Mouse (Mus musculus) limb, embryonic 11.5 days (tissue): ENCODE data around the gene Nbea. TPM values are rescaled to one million over a fixed set of nuclear protein-coding genes. Genes with fewer than 3 reads are reported as not detected.

ENCODE experiments used
- ATAC-seq: fragments of 200-750 bp; cut with Nextera tagmentation; 2 replicates; pipeline ENCODE4 v1.8.0; 2017; ENCODE audit warnings: low read depth; ENCODE audit not compliant: insufficient number of reproducible peaks, low FRiP score, low TSS enrichment
- DNase-seq: peaks from one replicate; pipeline ENCODE4 v3.0.0-alpha.2; 2015; ENCODE audit warnings: low spot score
- H3K27ac ChIP-seq: fragments of 300-500 bp; sonication (generic); replicated peaks from 2 replicates; pipeline ENCODE4 v1.5.1; 2014; ENCODE audit warnings: low read depth, mild to moderate bottlenecking, low read length
- H3K27me3 ChIP-seq: fragments of 300-500 bp; sonication (generic); 2 replicates; pipeline ENCODE4 v1.6.1; 2014; ENCODE audit warnings: mild to moderate bottlenecking, low read length, mixed read lengths; ENCODE audit not compliant: control insufficient read depth, insufficient read depth
- H3K36me3 ChIP-seq: fragments of 300-500 bp; sonication (generic); 2 replicates; pipeline ENCODE4 v1.6.1; 2014; ENCODE audit warnings: mild to moderate bottlenecking, low read length, moderate library complexity, mixed read lengths; ENCODE audit not compliant: control insufficient read depth, insufficient read depth
- H3K4me1 ChIP-seq: fragments of 300-500 bp; sonication (generic); 2 replicates; pipeline ENCODE4 v1.6.1; 2014; ENCODE audit warnings: low read length, mixed read lengths; ENCODE audit not compliant: control insufficient read depth, insufficient read depth
- H3K4me2 ChIP-seq: fragments of 300-500 bp; sonication (generic); 2 replicates; pipeline ENCODE4 v1.6.1; 2014; ENCODE audit warnings: low read depth, mild to moderate bottlenecking, moderate library complexity; ENCODE audit not compliant: severe bottlenecking
- H3K4me3 ChIP-seq: fragments of 300-500 bp; sonication (generic); 2 replicates; pipeline ENCODE4 v1.5.1; 2014; ENCODE audit warnings: low read depth, low read length
- H3K9ac ChIP-seq: fragments of 300-500 bp; sonication (generic); 2 replicates; pipeline ENCODE4 v1.6.1; 2014; ENCODE audit warnings: mild to moderate bottlenecking, low read length
- H3K9me3 ChIP-seq: fragments of 300-500 bp; sonication (generic); 2 replicates; pipeline ENCODE4 v1.6.1; 2016; ENCODE audit warnings: low read length; ENCODE audit not compliant: control insufficient read depth
- WGBS: fragments of 180-500 bp; shearing (Covaris S2); extraction: QIAGEN DNeasy Blood & Tissue Kit; methylation state at CpG from one replicate; pipeline ENCODE4 v1.1.7; 2014; 5-methylcytosine and 5-hydroxymethylcytosine counted together
- polyA plus RNA-seq: library from polyadenylated mRNA; unstranded; fragments of >200 nt; fragmentation: Nextera tagmentation; extraction: Ambion mirVana; gene quantifications from 2 replicates; pipeline ENCODE4 v1.2.1, GENCODE M21; 2014

Nbea gene
- polyA plus RNA-seq, 1 experiment from 2014 or later = 22.2 TPM

GRCm38 (mm10) chr3:55909290-55909689 lies 274.2 kb downstream of the Nbea start:
- no peak overlapping the region for H3K4me3 ChIP-seq
- DNase-seq (no peak), ATAC-seq (no peak)
- no peaks in the 10 kb centered on the region for H3K9me3 ChIP-seq
- no peak overlapping the region for H3K9ac ChIP-seq
- no peaks in the 10 kb centered on the region for H3K27me3 ChIP-seq
- no peaks in the 10 kb centered on the region for H3K4me1 ChIP-seq
- H3K36me3 ChIP-seq = no peaks in the 10 kb centered on the region
- no peak overlapping the region for H3K27ac ChIP-seq
- H3K4me2 ChIP-seq = no peak overlapping the region
- WGBS = 85% methylated on average over 1 of the region's 1 CpGs

- DNase-seq (no peak), ATAC-seq (no peak)
- Histone ChIP-seq H3K27me3 (no peaks in the 10 kb centered on the region), H3K9ac (no peak overlapping the region), H3K36me3 (no peaks in the 10 kb centered on the region), H3K4me3 (no peak overlapping the region), H3K27ac (no peak overlapping the region), H3K4me1 (peaks cover 4% of the 10 kb centered on the region; the same call in 1 of the 2 replicates), H3K4me2 (no peak overlapping the region), H3K9me3 (no peaks in the 10 kb centered on the region)
- WGBS = 91% methylated on average over 5 of the region's 5 CpGs
These were observed 292.9 kb downstream of the Nbea start for GRCm38 (mm10) chr3:55890574-55890973.

- no peak overlapping the region for H3K9ac ChIP-seq
- H3K27ac ChIP-seq = no peak overlapping the region
- H3K9me3 ChIP-seq = no peaks in the 10 kb centered on the region
- H3K27me3 ChIP-seq = no peaks in the 10 kb centered on the region
- DNase-seq (no peak), ATAC-seq (no peak)
- no peak overlapping the region for H3K4me2 ChIP-seq
- peaks cover 4% of the 10 kb centered on the region; the same call in 1 of the 2 replicates for H3K4me1 ChIP-seq
- H3K36me3 ChIP-seq = no peaks in the 10 kb centered on the region
- WGBS = 33% methylated on average over 4 of the region's 4 CpGs
- no peak overlapping the region for H3K4me3 ChIP-seq
These were observed 294.3 kb downstream of the Nbea start for GRCm38 (mm10) chr3:55889227-55889626.

- H3K4me1 ChIP-seq = peaks cover 4% of the 10 kb centered on the region; the same call in 1 of the 2 replicates
- DNase-seq = no peak
- no peak overlapping the region for H3K4me3 ChIP-seq
- no peak overlapping the region for H3K27ac ChIP-seq
- H3K36me3 ChIP-seq = no peaks in the 10 kb centered on the region
- WGBS = 37% methylated on average over 2 of the region's 2 CpGs
- H3K27me3 ChIP-seq = no peaks in the 10 kb centered on the region
- ATAC-seq = no peak
- H3K9me3 ChIP-seq = no peaks in the 10 kb centered on the region
- no peak overlapping the region for H3K4me2 ChIP-seq
- H3K9ac ChIP-seq = no peak overlapping the region
These were observed 295.7 kb downstream of the Nbea start for GRCm38 (mm10) chr3:55887829-55888210.

- Histone ChIP-seq H3K27me3 (no peaks in the 10 kb centered on the region), H3K9ac (no peak overlapping the region), H3K27ac (no peak overlapping the region), H3K4me3 (no peak overlapping the region), H3K36me3 (no peaks in the 10 kb centered on the region), H3K9me3 (no peaks in the 10 kb centered on the region), H3K4me2 (no peak overlapping the region), H3K4me1 (peaks cover 4% of the 10 kb centered on the region; the same call in 1 of the 2 replicates)
- ATAC-seq (no peak), DNase-seq (no peak)
- 67% methylated on average over 10 of the region's 10 CpGs for WGBS
These were observed 296.2 kb downstream of the Nbea start for GRCm38 (mm10) chr3:55887193-55887828.

- Histone ChIP-seq H3K36me3 (no peaks in the 10 kb centered on the region; the same call in 1 of the 2 replicates), H3K27me3 (no peaks in the 10 kb centered on the region), H3K4me3 (no peak overlapping the region), H3K9me3 (no peaks in the 10 kb centered on the region), H3K4me2 (no peak overlapping the region), H3K4me1 (no peaks in the 10 kb centered on the region), H3K27ac (no peak overlapping the region), H3K9ac (no peak overlapping the region)
- DNase-seq (no peak), ATAC-seq (no peak)
- 82% methylated on average over 5 of the region's 5 CpGs for WGBS
These were observed 310.3 kb downstream of the Nbea start for GRCm38 (mm10) chr3:55872944-55873924.

- WGBS = 96% methylated on average over 7 of the region's 7 CpGs
- Histone ChIP-seq H3K4me3 (no peak overlapping the region), H3K36me3 (no peaks in the 10 kb centered on the region), H3K4me2 (no peak overlapping the region), H3K27ac (no peak overlapping the region), H3K9me3 (no peaks in the 10 kb centered on the region), H3K27me3 (no peaks in the 10 kb centered on the region), H3K4me1 (no peaks in the 10 kb centered on the region), H3K9ac (no peak overlapping the region)
- no peak for DNase-seq
- no peak for ATAC-seq
These were observed 331.0 kb downstream of the Nbea start for GRCm38 (mm10) chr3:55852488-55852887.

GRCm38 (mm10) chr3:55847115-55847514 lies 336.4 kb downstream of the Nbea start:
- H3K27me3 ChIP-seq = no peaks in the 10 kb centered on the region
- WGBS = 90% methylated on average over 1 of the region's 1 CpGs
- H3K4me1 ChIP-seq = no peaks in the 10 kb centered on the region
- no peak overlapping the region for H3K9ac ChIP-seq
- DNase-seq (no peak), ATAC-seq (no peak)
- H3K27ac ChIP-seq = no peak overlapping the region
- H3K4me3 ChIP-seq = no peak overlapping the region
- H3K36me3 ChIP-seq = no peaks in the 10 kb centered on the region
- no peaks in the 10 kb centered on the region for H3K9me3 ChIP-seq
- no peak overlapping the region for H3K4me2 ChIP-seq
